Mouse (Mus musculus) T-helper 1 cell (primary cell): ENCODE measurements at regions not wholly inside any gene's neighbourhood (a gene's known extent, or its start where the extent isn't known, plus 50 kb on each side); places are given as distances from the start of the nearest gene placed in this dataset.

Experiments
- in situ Hi-C: fragments of 300-600 bp; cut with MboI, MseI; formaldehyde crosslinking; loops from one replicate; pipeline ENCODE4 v1.15.1; 2025; ENCODE audit warnings: high pct_unique_total_duplicates

GRCm38 (mm10) chr13:99058131-99058970 lies 74.0 kb upstream of the 1700024P04Rik start:
- in situ Hi-C loops = no loop called here

- in situ Hi-C loops = no loop called here
Measured at GRCm38 (mm10) chr13:99057696-99058095, 73.3 kb upstream of the 1700024P04Rik start.

GRCm38 (mm10) chr13:99057293-99057588 lies 72.9 kb upstream of the 1700024P04Rik start:
- in situ Hi-C loops = no loop called here

- in situ Hi-C loops = no loop called here
Measured at GRCm38 (mm10) chr13:99056432-99057292, 72.3 kb upstream of the 1700024P04Rik start.

GRCm38 (mm10) chr13:99055609-99056321 lies 71.4 kb upstream of the 1700024P04Rik start:
- in situ Hi-C loops = no loop called here

GRCm38 (mm10) chr13:99052076-99052475 lies 67.7 kb upstream of the 1700024P04Rik start:
- in situ Hi-C loops = no loop called here

GRCm38 (mm10) chr13:99049699-99050098 lies 65.3 kb upstream of the 1700024P04Rik start:
- in situ Hi-C loops = no loop called here

GRCm38 (mm10) chr13:99048651-99049100 lies 64.3 kb upstream of the 1700024P04Rik start:
- in situ Hi-C loops = no loop called here

- in situ Hi-C loops = no loop called here
Measured at GRCm38 (mm10) chr13:99047219-99047618, 62.9 kb upstream of the 1700024P04Rik start.

GRCm38 (mm10) chr13:99046737-99047136 lies 62.4 kb upstream of the 1700024P04Rik start:
- in situ Hi-C loops = no loop called here

GRCm38 (mm10) chr13:99042086-99042485 lies 57.7 kb upstream of the 1700024P04Rik start:
- in situ Hi-C loops = no loop called here

GRCm38 (mm10) chr13:99041256-99041655 lies 56.9 kb upstream of the 1700024P04Rik start:
- in situ Hi-C loops = no loop called here

GRCm38 (mm10) chr13:99040846-99041245 lies 56.5 kb upstream of the 1700024P04Rik start:
- in situ Hi-C loops = no loop called here

- in situ Hi-C loops = no loop called here
Measured at GRCm38 (mm10) chr13:99040171-99040570, 55.8 kb upstream of the 1700024P04Rik start.

- in situ Hi-C loops = no loop called here
Measured at GRCm38 (mm10) chr13:99039063-99039385, 54.7 kb upstream of the 1700024P04Rik start.

GRCm38 (mm10) chr13:99038198-99039062 lies 54.1 kb upstream of the 1700024P04Rik start:
- in situ Hi-C loops = no loop called here

- in situ Hi-C loops = no loop called here
Measured at GRCm38 (mm10) chr13:99037131-99037530, 52.8 kb upstream of the 1700024P04Rik start.
